Mouse (Mus musculus) T-helper 17 cell (primary cell): ENCODE measurements around the gene Syngr3.
"Not testable (repeated sequence)": the region's sequence is repeated elsewhere in the genome, so short reads cannot be mapped to it uniquely, and the experiment has no call there.

Experiments
- in situ Hi-C, 2 experiments: fragments of 300-600 bp; cut with MboI, MseI; formaldehyde crosslinking; loops; 1 replicate in 1 of 2; 2 replicates in 1 of 2; pipeline ENCODE4 v1.15.1; 2025; ENCODE audit warnings: high pct_unique_total_duplicates in 2 of 2

The Syngr3 gene

DNA sequence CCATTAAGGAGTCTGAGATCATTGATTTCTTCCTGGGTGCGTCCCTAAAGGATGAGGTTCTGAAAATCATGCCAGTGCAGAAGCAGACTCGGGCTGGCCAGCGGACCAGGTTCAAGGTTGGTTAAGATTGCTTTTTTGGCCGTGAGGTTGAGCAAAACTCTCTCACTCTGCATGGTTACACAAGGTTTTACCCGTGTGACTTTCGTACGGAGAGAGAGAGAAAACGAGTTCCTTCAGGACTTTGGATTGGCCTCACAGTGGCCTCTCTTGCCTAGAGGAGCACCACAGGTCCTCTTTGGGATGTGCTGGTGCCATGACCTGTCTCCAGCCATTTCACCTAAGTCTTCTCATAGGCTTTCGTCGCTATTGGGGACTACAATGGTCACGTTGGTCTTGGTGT is 30.9 kb upstream of the Syngr3 start:
- in situ Hi-C loops: not testable (repeated sequence)

DNA sequence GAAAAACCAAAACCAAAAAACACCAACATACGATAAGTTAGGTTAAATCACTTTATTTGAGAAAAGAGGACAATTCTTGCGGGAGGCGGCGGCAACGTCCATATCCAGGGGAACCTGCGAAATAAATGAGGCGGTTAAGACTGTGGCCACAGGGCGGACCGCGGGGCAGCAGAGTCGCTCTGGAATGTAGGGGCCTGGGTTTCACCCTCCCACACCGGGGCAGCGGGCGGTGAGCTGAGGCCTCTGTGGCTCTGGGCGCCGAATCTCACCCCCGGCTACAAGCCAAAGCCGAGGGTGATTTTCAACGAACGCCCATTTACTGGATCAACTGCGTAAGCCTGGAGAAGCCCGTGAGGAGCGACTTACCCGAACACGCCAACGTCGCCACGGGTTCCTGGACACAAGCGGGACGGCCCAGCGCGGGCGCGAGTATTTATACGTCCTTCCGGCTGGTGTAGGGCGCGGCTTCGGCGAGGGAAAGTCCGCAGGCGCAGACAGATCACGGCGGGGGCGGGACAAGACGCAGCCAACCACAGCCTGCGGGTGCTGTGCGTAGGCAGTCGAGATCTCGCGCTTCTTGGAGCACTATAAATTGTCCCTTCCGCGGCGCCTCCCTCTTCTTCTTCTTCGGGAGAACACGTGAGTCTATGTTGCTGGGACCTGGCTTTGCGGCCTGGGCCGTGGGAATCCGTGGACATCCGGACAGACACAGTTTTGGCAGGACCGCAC is 29.9 kb upstream of the Syngr3 start:
- in situ Hi-C loops: no loop called here

DNA sequence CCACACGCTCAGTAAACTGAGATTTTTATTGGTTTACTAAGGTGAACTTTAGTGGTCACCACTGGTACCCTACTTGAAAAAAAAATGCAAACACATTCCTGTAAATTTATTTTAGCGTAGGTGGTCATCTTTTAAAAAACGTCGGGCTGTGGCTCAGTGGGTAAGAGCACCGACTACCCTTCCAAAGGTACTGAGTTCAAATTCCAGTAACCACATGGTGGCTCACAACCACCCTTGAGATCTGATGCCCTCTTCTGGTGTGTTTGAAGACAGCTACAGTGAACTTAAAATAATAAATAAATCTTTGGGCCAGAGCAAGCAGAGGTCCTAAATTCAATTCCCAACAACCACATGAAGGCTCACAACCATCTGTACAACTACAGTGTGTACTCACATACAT is 29.2 kb upstream of the Syngr3 start:
- in situ Hi-C loops: not testable (repeated sequence)

- in situ Hi-C loops: no loop called here
Measured at GRCm38 (mm10) chr17:24717943-24718342, 28.2 kb upstream of the Syngr3 start, which contains the start of the genes Rnf151 and Rps2. Rnf151 (minus strand) TSS chr17:24718063. Rps2 (plus strand) TSS chr17:24718116.

DNA sequence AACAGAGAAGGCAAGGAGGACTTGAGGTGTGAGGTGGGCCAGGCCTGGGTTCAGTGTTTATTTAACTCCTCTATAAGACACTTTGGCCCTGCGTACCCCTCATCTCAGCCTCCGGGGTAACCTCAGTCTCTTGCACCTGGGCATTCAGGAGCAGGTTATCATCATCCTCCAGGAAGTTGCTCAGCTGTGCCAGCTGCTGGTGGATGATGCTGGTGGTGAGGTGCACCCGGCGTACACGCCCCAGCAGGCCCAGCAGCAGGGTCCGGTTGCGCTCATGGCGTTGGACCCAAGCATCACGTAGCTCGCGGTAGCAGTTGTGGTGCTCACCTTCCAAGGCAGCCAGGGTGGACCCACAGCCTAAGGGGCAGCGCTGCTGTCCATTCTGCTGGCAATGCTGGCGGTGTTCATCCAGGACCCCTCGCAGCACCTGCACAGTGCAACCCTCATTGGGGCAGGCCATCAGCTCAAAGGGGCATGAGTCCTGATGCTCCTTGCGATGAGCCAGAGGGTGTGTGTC is 26.5 kb upstream of the Syngr3 start:
- in situ Hi-C loops: no loop called here

DNA sequence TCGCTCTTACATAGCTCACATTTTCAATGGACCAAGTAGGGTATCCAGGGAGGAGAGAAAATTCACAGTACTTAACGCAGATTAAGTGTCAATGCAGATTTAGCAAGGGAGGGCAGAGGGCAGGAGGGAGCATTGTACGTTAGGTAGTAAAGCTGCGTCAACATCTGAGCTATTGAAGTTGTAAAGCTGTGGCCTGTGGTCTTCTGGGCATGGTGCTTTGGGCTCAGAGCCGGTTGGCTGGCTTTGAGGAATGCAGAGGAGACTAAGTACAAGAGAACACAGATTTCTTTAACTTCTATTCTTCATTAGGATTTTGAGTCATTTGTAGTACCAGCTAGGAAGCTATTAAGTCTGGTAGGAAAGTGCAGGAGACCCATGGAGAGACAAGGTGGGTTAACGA is 25.8 kb upstream of the Syngr3 start:
- in situ Hi-C loops: no loop called here

GRCm38 (mm10) chr17:24708646-24709045 is 18.9 kb upstream of the Syngr3 start:
- in situ Hi-C loops: no loop called here

DNA sequence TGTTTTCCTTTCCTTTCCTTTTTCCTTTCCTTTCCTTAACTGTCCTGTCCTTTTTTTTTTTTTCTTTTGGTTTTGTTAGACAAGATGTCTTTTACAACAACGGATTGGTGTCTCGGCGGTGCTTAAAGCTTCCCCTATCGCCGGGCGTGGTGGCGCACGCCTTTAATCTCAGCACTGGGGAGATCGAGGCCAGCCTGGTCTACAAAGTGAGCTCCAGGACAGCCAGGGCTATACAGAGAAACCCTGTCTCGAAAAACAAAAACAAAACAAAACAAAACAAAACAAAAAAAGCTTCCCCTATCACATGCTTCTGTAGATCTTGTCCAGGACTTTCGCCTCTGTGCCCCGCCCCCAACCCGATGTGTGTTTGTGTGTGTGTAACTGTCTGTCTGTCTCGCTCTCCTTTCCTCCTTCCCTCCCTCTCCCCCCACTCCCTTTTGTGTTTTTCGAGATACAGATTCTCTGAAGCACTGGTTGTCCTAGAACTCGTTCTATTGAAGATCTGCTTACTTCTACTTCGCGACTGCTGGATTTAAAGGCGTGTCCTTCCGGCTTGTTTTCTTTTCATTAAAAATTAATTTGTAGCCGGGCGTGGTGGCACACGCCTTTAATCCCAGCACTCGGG is 18.2 kb upstream of the Syngr3 start:
- in situ Hi-C loops: no loop called here

DNA sequence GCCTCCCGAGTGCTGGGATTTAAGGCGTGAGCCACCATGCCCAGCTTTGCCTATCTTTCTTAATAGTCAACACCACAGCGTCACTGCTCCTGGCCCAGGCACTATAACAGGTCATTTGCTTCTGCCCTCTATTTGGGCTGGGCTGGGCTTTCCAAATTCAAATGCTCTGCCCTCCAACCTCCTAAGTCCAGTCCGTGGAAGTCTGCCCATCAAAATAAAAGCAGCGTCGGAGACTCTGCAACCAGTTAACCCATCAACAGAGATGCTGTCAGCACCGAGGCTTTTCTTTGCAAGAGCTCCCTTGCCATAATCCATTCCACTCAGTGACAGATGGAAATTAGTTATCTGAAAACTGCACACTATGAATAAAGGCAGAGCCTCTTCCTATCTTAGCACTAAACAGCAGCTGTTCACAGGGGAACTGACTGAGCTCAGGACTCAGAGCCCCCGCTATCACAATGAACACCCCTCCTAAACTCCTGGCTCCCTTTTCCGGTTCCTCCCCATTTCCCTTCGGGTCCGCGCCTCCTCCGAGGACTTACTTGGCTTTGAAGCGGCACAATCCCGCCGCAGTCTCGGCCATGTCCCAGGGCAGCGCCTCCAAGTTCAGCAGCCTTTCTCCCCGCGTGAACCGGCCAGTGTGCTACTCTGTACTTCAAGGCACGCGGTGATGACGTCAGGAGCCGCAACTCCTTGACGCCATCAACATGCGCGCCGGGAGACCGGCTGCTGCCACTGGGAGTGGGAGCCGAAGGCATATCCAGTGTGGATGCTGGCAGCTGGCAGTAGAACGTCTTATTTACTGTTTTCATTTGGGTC is 17.4 kb upstream of the Syngr3 start, which contains the start of gene Tbl3:
TSS of gene Tbl3 (minus strand) at position 679 of the 819 bp plus-strand sequence.
- in situ Hi-C loops: no loop called here

- in situ Hi-C loops: no loop called here
Measured at GRCm38 (mm10) chr17:24705821-24706220, 16.1 kb upstream of the Syngr3 start.

GRCm38 (mm10) chr17:24701251-24701650 is 11.5 kb upstream of the Syngr3 start:
- in situ Hi-C loops: no loop called here

DNA sequence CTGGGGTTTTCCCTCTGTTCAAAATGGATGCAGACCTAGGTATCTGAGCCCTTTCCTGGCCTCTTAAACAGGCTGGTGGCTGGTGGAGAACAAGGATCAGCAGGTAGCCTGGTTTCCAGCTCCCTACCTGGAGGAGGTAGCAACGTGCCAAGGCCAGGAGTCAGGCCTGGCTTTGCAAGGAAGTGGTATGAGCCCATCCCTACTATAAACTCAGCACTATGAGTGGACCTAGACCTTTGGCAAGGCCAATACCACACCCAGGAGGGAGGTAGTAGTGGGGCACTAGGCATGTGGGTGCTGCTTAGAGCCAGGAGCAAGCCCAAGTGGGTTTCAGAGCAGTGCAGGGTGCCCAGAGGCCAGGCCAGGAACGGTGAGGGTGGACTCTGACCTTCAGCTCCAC is 9.7 kb upstream of the Syngr3 start:
- in situ Hi-C loops: no loop called here

GRCm38 (mm10) chr17:24698715-24699114 is 9.0 kb upstream of the Syngr3 start:
- in situ Hi-C loops: no loop called here

GRCm38 (mm10) chr17:24697985-24698384 is 8.2 kb upstream of the Syngr3 start:
- in situ Hi-C loops: no loop called here

DNA sequence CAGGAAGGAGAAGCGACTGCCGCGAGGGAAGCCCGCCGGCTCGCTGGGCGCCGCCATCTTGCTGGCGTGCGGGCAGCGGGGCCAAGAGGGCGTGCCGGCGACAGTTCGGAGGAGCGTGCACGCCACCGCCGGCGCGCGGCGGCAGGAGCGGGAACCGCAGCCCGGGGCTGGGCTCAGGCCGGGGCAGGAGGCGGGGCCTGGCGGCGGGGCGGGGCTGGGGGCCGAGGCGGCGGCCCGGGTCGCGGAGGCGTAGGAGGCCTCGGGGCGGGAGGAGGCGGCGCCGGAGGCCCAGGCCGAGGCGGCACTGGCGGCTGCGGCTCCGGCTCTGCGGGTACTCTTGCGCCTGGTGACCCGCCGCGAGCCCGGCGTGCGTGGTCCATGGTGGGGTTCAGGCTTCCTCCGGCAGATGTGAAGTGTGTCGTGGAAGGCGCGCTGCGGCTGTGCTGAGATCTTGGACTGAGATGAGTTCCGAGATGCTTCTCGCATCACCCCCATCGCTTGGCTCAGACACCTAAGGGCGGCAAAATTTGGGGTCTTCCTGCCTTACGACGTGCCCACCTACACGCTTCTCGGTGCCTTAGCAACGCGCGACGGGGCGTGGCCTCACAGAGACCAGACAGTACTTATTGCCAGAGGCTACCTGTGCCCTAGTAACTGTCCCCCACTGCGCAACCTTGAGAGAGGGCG is 6.4 kb upstream of the Syngr3 start, which contains the start of the genes Gfer and Noxo1:
TSS of gene Gfer (minus strand) at position 146 of the 687 bp plus-strand sequence.
TSS of gene Noxo1 (plus strand) at position 224 of the 687 bp plus-strand sequence.
- in situ Hi-C loops: no loop called here

DNA sequence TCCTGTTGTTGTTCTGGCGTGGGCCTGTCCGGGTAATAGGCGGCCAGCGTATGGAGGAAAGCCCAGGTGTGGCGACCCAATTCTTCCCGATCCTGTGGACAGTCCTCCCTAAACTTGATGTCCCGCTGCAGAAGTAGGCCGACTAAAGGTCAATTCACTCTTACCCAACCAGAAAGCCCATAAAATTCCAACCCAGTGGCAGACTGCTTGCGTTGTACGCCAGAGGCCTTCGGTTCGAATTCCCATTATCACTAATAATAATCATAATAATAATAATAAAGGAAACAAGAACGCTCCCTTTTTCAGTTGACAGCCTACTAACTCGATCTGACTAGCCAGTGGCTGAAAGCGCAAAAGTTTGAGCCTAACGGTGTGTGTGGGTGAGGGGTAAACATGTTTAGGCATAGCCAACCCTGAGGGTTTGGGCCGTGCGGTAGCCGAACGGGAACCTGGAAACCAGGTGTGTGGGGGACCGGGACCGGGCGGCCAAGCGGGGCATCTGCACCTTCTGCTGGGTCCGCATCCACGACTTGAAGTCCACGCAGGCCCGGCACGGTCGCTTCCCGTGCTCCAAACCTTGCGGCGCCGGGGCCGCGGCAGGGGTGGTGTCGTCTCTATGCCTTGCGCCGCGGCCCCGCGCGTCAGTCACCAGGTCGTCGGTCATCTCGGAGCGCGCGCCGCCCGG is 5.7 kb upstream of the Syngr3 start:
- in situ Hi-C loops: no loop called here

GRCm38 (mm10) chr17:24692385-24692784 is 2.6 kb upstream of the Syngr3 start:
- in situ Hi-C loops: no loop called here

DNA sequence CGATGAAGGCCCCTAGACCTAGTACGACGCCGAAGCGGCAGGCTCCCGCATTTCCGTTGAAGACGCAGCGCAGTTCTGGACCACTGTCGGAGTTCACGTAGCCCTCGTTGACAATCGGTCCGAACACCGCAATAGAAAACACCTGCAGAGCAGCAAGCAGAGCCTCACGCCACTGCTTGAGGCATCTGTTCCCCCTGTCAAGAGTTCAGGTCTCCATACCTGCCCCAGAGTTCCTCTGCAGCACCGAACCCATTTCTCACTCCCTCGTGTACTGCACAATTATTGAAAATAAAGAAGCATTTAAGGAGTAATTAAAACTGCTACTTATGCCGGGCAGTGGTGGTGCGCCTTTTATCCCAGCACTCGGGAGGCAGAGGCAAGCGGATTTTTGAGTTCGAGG is 2.2 kb downstream of the Syngr3 start:
- in situ Hi-C loops: no loop called here

DNA sequence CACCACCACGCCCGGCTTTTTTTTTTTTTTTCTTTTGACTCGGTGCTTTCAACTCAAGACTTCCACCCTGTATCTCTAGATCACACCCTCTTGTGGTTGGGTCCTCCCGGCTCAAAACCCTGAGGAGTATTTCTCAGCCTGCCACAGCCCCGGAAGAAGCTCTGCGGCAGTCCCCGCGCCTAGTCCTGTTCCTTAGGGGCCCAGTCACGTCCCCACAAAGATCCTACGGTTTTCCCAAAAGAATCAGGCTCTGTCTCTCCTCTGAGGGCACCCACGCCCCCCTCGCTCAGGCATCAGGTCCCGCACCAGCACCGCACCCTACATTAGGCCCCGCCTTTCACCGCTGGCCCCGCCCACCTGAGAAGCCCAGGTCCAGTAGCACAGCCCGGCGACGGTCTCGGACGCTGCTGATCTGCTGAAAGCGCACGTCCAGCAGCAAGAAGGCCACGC is 2.6 kb downstream of the Syngr3 start:
- in situ Hi-C loops: no loop called here

DNA sequence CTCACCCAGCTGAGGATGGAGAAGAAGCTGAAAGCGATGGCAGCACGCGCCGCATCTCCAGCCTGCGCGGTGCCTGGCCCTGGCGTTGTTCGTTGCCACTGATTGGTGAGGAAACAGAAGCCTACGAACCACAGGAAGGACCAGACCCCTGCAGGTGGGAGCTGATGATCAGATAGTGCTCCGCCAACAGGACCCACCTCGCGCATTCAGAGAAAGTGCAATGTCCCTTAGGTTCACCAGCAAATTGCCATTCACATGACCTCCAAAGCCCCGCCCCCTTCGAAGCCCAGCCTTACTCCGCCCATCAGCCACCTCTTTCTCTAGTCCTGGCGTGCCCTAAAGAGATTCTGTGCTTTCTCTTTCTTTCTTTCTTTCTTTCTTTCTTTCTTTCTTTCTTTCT is 3.2 kb downstream of the Syngr3 start:
- in situ Hi-C loops: no loop called here
